In genomic region chr15:101980849-101981248, GRCm38 (mm10) we compare ENCODE assay signal across 11 mouse cellular contexts. TPM values are rescaled to one million over a fixed set of nuclear protein-coding genes. Genes with fewer than 3 reads are reported as not detected.
DNase-seq lines count a peak whose midpoint lies in the region; ATAC-seq lines count a peak whose summit lies in the region.
"Had no signal": no experiment of that assay in that cellular context is flagged by ENCODE, and none has a peak within 500 bp of the region (broad histone marks: within the 10 kb centered on the region; RNA-seq: fewer than 3 reads in every experiment).

No protein-coding gene starts in this region.

- no peak for DNase-seq in liver
- DNase-seq in kidney, adult 11 months: peak; percentile 90
- DNase-seq in urinary bladder, adult 2 months (ENCODE audit: low spot score): peak; percentile 70
- no peak for DNase-seq in frontal cortex, postnatal 10 days (ENCODE audit: low spot score in 2 of 2)
- no peak for DNase-seq in midbrain, embryonic 14.5 days
- no peak for DNase-seq in layer of hippocampus, adult 11-12 months (ENCODE audit: low spot score)

- peaks cover 47% of the 10 kb centered on the region for H3K4me1 ChIP-seq in liver, embryonic 15.5 days (replicated peaks)
- peaks cover 39% of the 10 kb centered on the region for H3K4me1 ChIP-seq in liver, embryonic 16.5 days (ENCODE audit: control insufficient read depth, low read depth, low read length)
- H3K4me1 ChIP-seq in midbrain, embryonic 14.5 days (ENCODE audit: control insufficient read depth, insufficient read depth, low read length): peaks cover 9% of the 10 kb centered on the region; the same call in 1 of the 2 replicates

- no peak overlapping the region for H3K4me3 ChIP-seq in liver, embryonic 15.5 days (replicated peaks)
- no peak overlapping the region for H3K4me3 ChIP-seq in liver, embryonic 16.5 days (ENCODE audit: low read depth, low read length)
- H3K4me3 ChIP-seq in midbrain, embryonic 14.5 days (replicated peaks; ENCODE audit: low read depth, low read length): no peak overlapping the region
- H3K4me3 ChIP-seq: neural tube, embryonic 15.5 days had no signal

- no peaks in the 10 kb centered on the region for H3K27me3 ChIP-seq in liver, embryonic 15.5 days
- H3K27me3 ChIP-seq in liver, embryonic 16.5 days (ENCODE audit: control insufficient read depth, insufficient read depth, low read depth, low read length): no peaks in the 10 kb centered on the region
- H3K27me3 ChIP-seq in midbrain, embryonic 14.5 days (ENCODE audit: control insufficient read depth, insufficient read depth, low read length): no peaks in the 10 kb centered on the region

- peak overlapping the region; percentile 38; the same call in 1 of the 2 replicates for H3K27ac ChIP-seq in liver, embryonic 15.5 days (replicated peaks)
- peak overlapping the region; percentile 31 for H3K27ac ChIP-seq in liver, embryonic 16.5 days (ENCODE audit: low read length)
- H3K27ac ChIP-seq in midbrain, embryonic 14.5 days (replicated peaks; ENCODE audit: low read depth, low read length): no peak overlapping the region
- H3K27ac ChIP-seq: hindbrain, embryonic 14.5 days; liver, embryonic 14.5 days; neural tube, embryonic 15.5 days had no signal

- H3K9ac ChIP-seq in liver, embryonic 15.5 days: no peak overlapping the region
- no peak overlapping the region for H3K9ac ChIP-seq in liver, embryonic 16.5 days (ENCODE audit: low read depth, low read length)
- H3K9ac ChIP-seq in midbrain, embryonic 14.5 days (replicated peaks; ENCODE audit: low read length): no peak overlapping the region
- H3K9ac ChIP-seq: hindbrain, embryonic 14.5 days; liver, embryonic 14.5 days; neural tube, embryonic 15.5 days had no signal

- H3K9me3 ChIP-seq in liver, embryonic 15.5 days (replicated peaks): no peaks in the 10 kb centered on the region
- no peaks in the 10 kb centered on the region for H3K9me3 ChIP-seq in liver, embryonic 16.5 days (replicated peaks; ENCODE audit: control insufficient read depth, low read length)
- H3K9me3 ChIP-seq in midbrain, embryonic 14.5 days (ENCODE audit: control insufficient read depth, low read length): no peaks in the 10 kb centered on the region
- H3K9me3 ChIP-seq: neural tube, embryonic 15.5 days had no signal

- H3K36me3 ChIP-seq in liver, embryonic 15.5 days (replicated peaks): no peaks in the 10 kb centered on the region
- no peaks in the 10 kb centered on the region for H3K36me3 ChIP-seq in liver, embryonic 16.5 days (ENCODE audit: control insufficient read depth, insufficient read depth)
- H3K36me3 ChIP-seq in midbrain, embryonic 14.5 days (ENCODE audit: control insufficient read depth, insufficient read depth, low read length): no peaks in the 10 kb centered on the region
- H3K36me3 ChIP-seq: neural tube, embryonic 15.5 days had no signal

- 61% methylated on average over 6 of the region's 6 CpGs for WGBS in liver, embryonic 15.5 days (ENCODE audit: insufficient replicate concordance)
- 69% methylated on average over 5 of the region's 6 CpGs for WGBS in liver, embryonic 16.5 days (ENCODE audit: insufficient replicate concordance)
- WGBS in midbrain, embryonic 14.5 days: 75% methylated on average over 6 of the region's 6 CpGs

- ATAC-seq in liver, embryonic 15.5 days (ENCODE audit: insufficient read depth): no peak
- no peak for ATAC-seq in liver, embryonic 16.5 days (ENCODE audit: low read depth)
- ATAC-seq in midbrain, embryonic 14.5 days (ENCODE audit: low FRiP score, low TSS enrichment): no peak

- no peak overlapping the region for H3K4me2 ChIP-seq in liver, embryonic 15.5 days
- H3K4me2 ChIP-seq in liver, embryonic 16.5 days (ENCODE audit: low read depth, low read length): no peak overlapping the region
- no peak overlapping the region for H3K4me2 ChIP-seq in midbrain, embryonic 14.5 days (ENCODE audit: low read length)
- H3K4me2 ChIP-seq: hindbrain, embryonic 14.5 days; neural tube, embryonic 15.5 days had no signal

RNA-seq across cellular contexts. Expression of gene Krt8, which starts 23.4 kb away (rescaled TPM):
- polyA plus RNA-seq in liver, embryonic 15.5 days (2015; fragmentation: Nextera tagmentation; extraction: Ambion mirVana): 114 and 118 TPM in 2 replicates
- 120 and 130 TPM in 2 replicates for polyA plus RNA-seq in liver, embryonic 16.5 days (2015; fragmentation: Nextera tagmentation; extraction: Ambion mirVana)
- polyA plus RNA-seq in urinary bladder, adult 2 months (2012; rRNA removed): 382 and 417 TPM in 2 replicates
- polyA plus RNA-seq in midbrain, embryonic 14.5 days (2014; fragmentation: Nextera tagmentation; extraction: Ambion mirVana): 0.15 and 0.59 TPM in 2 replicates

RNA-seq across cellular contexts. Expression of gene Krt78, which starts 26.8 kb away (rescaled TPM):
- polyA plus RNA-seq in liver, embryonic 15.5 days (2015; fragmentation: Nextera tagmentation; extraction: Ambion mirVana): 0.06 TPM in 1 of 2 replicates, not detected in the other
- polyA plus RNA-seq in liver, embryonic 16.5 days (2015; fragmentation: Nextera tagmentation; extraction: Ambion mirVana): not detected in 2 replicates
- polyA plus RNA-seq in urinary bladder, adult 2 months (2012; rRNA removed): 2.1 and 3.0 TPM in 2 replicates
- not detected in 2 replicates for polyA plus RNA-seq in midbrain, embryonic 14.5 days (2014; fragmentation: Nextera tagmentation; extraction: Ambion mirVana)
- polyA plus RNA-seq: liver, embryonic 14.5 days had no signal

RNA-seq across cellular contexts. Expression of gene Krt79, which starts 40.7 kb away (rescaled TPM):
- not detected in 2 replicates for polyA plus RNA-seq in liver, embryonic 15.5 days (2015; fragmentation: Nextera tagmentation; extraction: Ambion mirVana)
- polyA plus RNA-seq in liver, embryonic 16.5 days (2015; fragmentation: Nextera tagmentation; extraction: Ambion mirVana): not detected in 2 replicates
- polyA plus RNA-seq in urinary bladder, adult 2 months (2012; rRNA removed): 1.5 and 1.9 TPM in 2 replicates
- polyA plus RNA-seq in midbrain, embryonic 14.5 days (2014; fragmentation: Nextera tagmentation; extraction: Ambion mirVana): 0.45 and 0.69 TPM in 2 replicates
- polyA plus RNA-seq: liver, embryonic 14.5 days had no signal

RNA-seq across cellular contexts. Expression of gene Krt18, which starts 47.1 kb away (rescaled TPM):
- polyA plus RNA-seq in liver, embryonic 15.5 days (2015; fragmentation: Nextera tagmentation; extraction: Ambion mirVana): 107 and 121 TPM in 2 replicates
- 118 and 119 TPM in 2 replicates for polyA plus RNA-seq in liver, embryonic 16.5 days (2015; fragmentation: Nextera tagmentation; extraction: Ambion mirVana)
- polyA plus RNA-seq in urinary bladder, adult 2 months (2012; rRNA removed): 642 and 655 TPM in 2 replicates
- polyA plus RNA-seq in midbrain, embryonic 14.5 days (2014; fragmentation: Nextera tagmentation; extraction: Ambion mirVana): 0.35 and 1.3 TPM in 2 replicates

RNA-seq across cellular contexts. Expression of gene Krt4, which starts 56.3 kb away (rescaled TPM):
- 0.22 and 0.29 TPM in 2 replicates for polyA plus RNA-seq in liver, embryonic 15.5 days (2015; fragmentation: Nextera tagmentation; extraction: Ambion mirVana)
- 0.07 and 0.08 TPM in 2 replicates for polyA plus RNA-seq in liver, embryonic 16.5 days (2015; fragmentation: Nextera tagmentation; extraction: Ambion mirVana)
- 74.0 and 74.4 TPM in 2 replicates for polyA plus RNA-seq in urinary bladder, adult 2 months (2012; rRNA removed)
- polyA plus RNA-seq in midbrain, embryonic 14.5 days (2014; fragmentation: Nextera tagmentation; extraction: Ambion mirVana): not detected in 2 replicates
- polyA plus RNA-seq: hindbrain, embryonic 14.5 days had no signal

Comparison
In these comparisons a context has a peak if more than half of its experiments do, and no peak if none do; other contexts are left out.
1. DNase-seq: peak in kidney, adult 11 months (single experiment) and urinary bladder, adult 2 months (single experiment); none in liver (single experiment), frontal cortex, postnatal 10 days (0 of 2), midbrain, embryonic 14.5 days (single experiment) and layer of hippocampus, adult 11-12 months (single experiment).
2. RNA of gene Krt8, which starts 23.4 kb away (polyA plus RNA-seq): 382 to 417 TPM in urinary bladder, adult 2 months, 120 to 130 TPM in liver, embryonic 16.5 days and 114 to 118 TPM in liver, embryonic 15.5 days; 0.15 to 0.59 TPM in midbrain, embryonic 14.5 days; every median in the first group is over 10 times any median in the second.